Mouse (Mus musculus): ENCODE results near the gene Spi1. TPM values are rescaled to one million over a fixed set of nuclear protein-coding genes. Genes with fewer than 3 reads are reported as not detected.
"Not testable (repeated sequence)": the region's sequence is repeated elsewhere in the genome, so short reads cannot be mapped to it uniquely, and the experiment has no call there.

Spi1 gene
- 3.6 and 5.2 TPM in 2 replicates for polyA plus RNA-seq (2015; fragmentation: Nextera tagmentation; extraction: Ambion mirVana)

- Histone ChIP-seq H3K36me3 (ENCODE audit: control insufficient read depth, insufficient read depth) (no peaks in the 10 kb centered on the region), H3K27ac (ENCODE audit: low read length) (peak within 1 kb of the TSS; percentile 46), H3K9me3 (replicated peaks; ENCODE audit: control insufficient read depth, low read length) (no peaks in the 10 kb centered on the region), H3K4me3 (ENCODE audit: low read length) (no peak within 1 kb of the TSS), H3K4me2 (ENCODE audit: low read depth, low read length) (no peak within 1 kb of the TSS), H3K4me1 (ENCODE audit: control insufficient read depth, insufficient read depth, low read length) (peaks cover 7% of the 10 kb centered on the region; the same call in 1 of the 2 replicates), H3K9ac (ENCODE audit: low read length) (no peak within 1 kb of the TSS), H3K27me3 (ENCODE audit: control insufficient read depth, insufficient read depth, low read length) (no peaks in the 10 kb centered on the region)
- WGBS: 73% methylated on average over 13 of the region's 13 CpGs
- no peak for ATAC-seq (replicated peaks; ENCODE audit: extremely low read depth, insufficient read depth, low FRiP score)
These were observed at the start of gene Spi1 for GRCm38 (mm10) chr2:91081775-91082695. Spi1 (plus strand) TSS chr2:91082390.

GRCm38 (mm10) chr2:91033000-91033399 is 49.2 kb upstream of the Spi1 start:
- H3K9ac ChIP-seq (ENCODE audit: low read length): no peak overlapping the region
- 19% methylated on average over 3 of the region's 3 CpGs for WGBS
- H3K9me3 ChIP-seq (replicated peaks; ENCODE audit: control insufficient read depth, low read length): no peaks in the 10 kb centered on the region
- H3K4me1 ChIP-seq (ENCODE audit: control insufficient read depth, insufficient read depth, low read length): peaks cover 2% of the 10 kb centered on the region; the same call in 1 of the 2 replicates
- no peak overlapping the region for H3K27ac ChIP-seq (ENCODE audit: low read length)
- no peak for ATAC-seq (replicated peaks; ENCODE audit: extremely low read depth, insufficient read depth, low FRiP score)
- no peak overlapping the region for H3K4me3 ChIP-seq (ENCODE audit: low read length)
- H3K27me3 ChIP-seq (ENCODE audit: control insufficient read depth, insufficient read depth, low read length): no peaks in the 10 kb centered on the region
- H3K36me3 ChIP-seq (ENCODE audit: control insufficient read depth, insufficient read depth): no peaks in the 10 kb centered on the region
- no peak overlapping the region for H3K4me2 ChIP-seq (ENCODE audit: low read depth, low read length)

- WGBS: 35% methylated on average over 9 of the region's 9 CpGs
- Histone ChIP-seq H3K4me1 (ENCODE audit: control insufficient read depth, insufficient read depth, low read length) (peaks cover 2% of the 10 kb centered on the region; the same call in 1 of the 2 replicates), H3K9ac (ENCODE audit: low read length) (peak within 1 kb of the TSS; percentile 52), H3K36me3 (ENCODE audit: control insufficient read depth, insufficient read depth) (peaks cover 3% of the 10 kb centered on the region; the same call in 1 of the 2 replicates), H3K4me3 (ENCODE audit: low read length) (peak within 1 kb of the TSS; percentile 30), H3K27me3 (ENCODE audit: control insufficient read depth, insufficient read depth, low read length) (no peaks in the 10 kb centered on the region), H3K9me3 (replicated peaks; ENCODE audit: control insufficient read depth, low read length) (no peaks in the 10 kb centered on the region; the same call in 1 of the 2 replicates), H3K4me2 (ENCODE audit: low read depth, low read length) (peak within 1 kb of the TSS; percentile 40), H3K27ac (ENCODE audit: low read length) (peak within 1 kb of the TSS; percentile 79)
- ATAC-seq (replicated peaks; ENCODE audit: extremely low read depth, insufficient read depth, low FRiP score): peak; percentile 85
These were observed 46.8 kb upstream of the Spi1 start, which contains the start of gene Rapsn for GRCm38 (mm10) chr2:91035385-91035784. Rapsn (plus strand) TSS chr2:91035620.

GRCm38 (mm10) chr2:91041786-91042185 is 40.4 kb upstream of the Spi1 start:
- H3K4me1 ChIP-seq (ENCODE audit: control insufficient read depth, insufficient read depth, low read length): no peaks in the 10 kb centered on the region
- no peak overlapping the region for H3K27ac ChIP-seq (ENCODE audit: low read length)
- H3K9me3 ChIP-seq (replicated peaks; ENCODE audit: control insufficient read depth, low read length): no peaks in the 10 kb centered on the region; the same call in 1 of the 2 replicates
- no peak overlapping the region for H3K4me3 ChIP-seq (ENCODE audit: low read length)
- ATAC-seq (replicated peaks; ENCODE audit: extremely low read depth, insufficient read depth, low FRiP score): 0 out of 2 replicates have a peak, but pooled peaks have one; percentile 15
- H3K27me3 ChIP-seq (ENCODE audit: control insufficient read depth, insufficient read depth, low read length): no peaks in the 10 kb centered on the region
- peaks cover 3% of the 10 kb centered on the region; the same call in 1 of the 2 replicates for H3K36me3 ChIP-seq (ENCODE audit: control insufficient read depth, insufficient read depth)
- H3K4me2 ChIP-seq (ENCODE audit: low read depth, low read length): no peak overlapping the region
- 62% methylated on average over 8 of the region's 8 CpGs for whole genome bisulfite sequencing
- H3K9ac ChIP-seq (ENCODE audit: low read length): no peak overlapping the region

- no peak overlapping the region for H3K4me2 ChIP-seq (ENCODE audit: low read depth, low read length)
- 63% methylated on average over 20 of the region's 21 CpGs for WGBS
- no peak overlapping the region for H3K27ac ChIP-seq (ENCODE audit: low read length)
- no peaks in the 10 kb centered on the region for H3K27me3 ChIP-seq (ENCODE audit: control insufficient read depth, insufficient read depth, low read length)
- H3K9ac ChIP-seq (ENCODE audit: low read length): no peak overlapping the region
- H3K36me3 ChIP-seq (ENCODE audit: control insufficient read depth, insufficient read depth): peaks cover 3% of the 10 kb centered on the region; the same call in 1 of the 2 replicates
- H3K9me3 ChIP-seq (replicated peaks; ENCODE audit: control insufficient read depth, low read length): no peaks in the 10 kb centered on the region; the same call in 1 of the 2 replicates
- H3K4me1 ChIP-seq (ENCODE audit: control insufficient read depth, insufficient read depth, low read length): no peaks in the 10 kb centered on the region
- H3K4me3 ChIP-seq (ENCODE audit: low read length): no peak overlapping the region
- peak; percentile 25; the same call in 1 of the 2 replicates for ATAC-seq (replicated peaks; ENCODE audit: extremely low read depth, insufficient read depth, low FRiP score)
These were observed 39.4 kb upstream of the Spi1 start for GRCm38 (mm10) chr2:91042651-91043398.

DNA sequence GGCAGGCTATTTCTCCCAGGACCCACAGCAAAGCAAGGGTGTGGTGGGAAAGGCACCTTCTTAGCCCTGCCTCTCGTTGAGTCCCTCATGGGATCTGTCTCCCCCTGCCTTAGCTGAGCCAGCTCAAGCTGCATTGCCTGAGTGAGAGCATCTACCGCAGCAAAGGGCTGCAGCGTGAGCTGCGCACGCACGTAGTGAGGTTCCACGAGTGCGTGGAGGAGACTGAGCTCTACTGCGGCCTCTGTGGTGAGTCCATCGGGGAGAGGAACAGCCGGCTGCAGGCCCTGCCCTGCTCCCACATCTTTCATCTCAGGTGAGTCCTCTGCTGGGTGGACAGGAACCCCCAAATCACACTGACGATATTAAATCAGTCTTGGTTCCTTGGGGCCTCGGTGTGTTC is 37.5 kb upstream of the Spi1 start:
- Histone ChIP-seq H3K4me1 (ENCODE audit: control insufficient read depth, insufficient read depth, low read length) (no peaks in the 10 kb centered on the region), H3K4me3 (ENCODE audit: low read length) (no peak overlapping the region), H3K27me3 (ENCODE audit: control insufficient read depth, insufficient read depth, low read length) (no peaks in the 10 kb centered on the region), H3K4me2 (ENCODE audit: low read depth, low read length) (no peak overlapping the region), H3K9me3 (replicated peaks; ENCODE audit: control insufficient read depth, low read length) (no peaks in the 10 kb centered on the region; the same call in 1 of the 2 replicates), H3K27ac (ENCODE audit: low read length) (no peak overlapping the region), H3K9ac (ENCODE audit: low read length) (no peak overlapping the region), H3K36me3 (ENCODE audit: control insufficient read depth, insufficient read depth) (peaks cover 2% of the 10 kb centered on the region; the same call in 1 of the 2 replicates)
- WGBS: 62% methylated on average over 13 of the region's 13 CpGs
- no peak for ATAC-seq (replicated peaks; ENCODE audit: extremely low read depth, insufficient read depth, low FRiP score)

GRCm38 (mm10) chr2:91045805-91046204 is 36.4 kb upstream of the Spi1 start:
- not testable (repeated sequence) for H3K9ac ChIP-seq (ENCODE audit: low read length); H3K4me1 ChIP-seq (ENCODE audit: control insufficient read depth, insufficient read depth, low read length); H3K36me3 ChIP-seq (ENCODE audit: control insufficient read depth, insufficient read depth); ATAC-seq (replicated peaks; ENCODE audit: extremely low read depth, insufficient read depth, low FRiP score); H3K9me3 ChIP-seq (replicated peaks; ENCODE audit: control insufficient read depth, low read length); H3K27me3 ChIP-seq (ENCODE audit: control insufficient read depth, insufficient read depth, low read length); H3K27ac ChIP-seq (ENCODE audit: low read length); H3K4me3 ChIP-seq (ENCODE audit: low read length); H3K4me2 ChIP-seq (ENCODE audit: low read depth, low read length)
- WGBS: 74% methylated on average over 1 of the region's 1 CpGs

- Histone ChIP-seq H3K4me2 (ENCODE audit: low read depth, low read length) (no peak overlapping the region), H3K9ac (ENCODE audit: low read length) (no peak overlapping the region), H3K36me3 (ENCODE audit: control insufficient read depth, insufficient read depth) (no peaks in the 10 kb centered on the region), H3K27ac (ENCODE audit: low read length) (no peak overlapping the region), H3K9me3 (replicated peaks; ENCODE audit: control insufficient read depth, low read length) (no peaks in the 10 kb centered on the region), H3K4me1 (ENCODE audit: control insufficient read depth, insufficient read depth, low read length) (no peaks in the 10 kb centered on the region), H3K27me3 (ENCODE audit: control insufficient read depth, insufficient read depth, low read length) (no peaks in the 10 kb centered on the region), H3K4me3 (ENCODE audit: low read length) (no peak overlapping the region)
- 80% methylated on average over 9 of the region's 9 CpGs for WGBS
- ATAC-seq (replicated peaks; ENCODE audit: extremely low read depth, insufficient read depth, low FRiP score): no peak
These were observed 34.8 kb upstream of the Spi1 start for GRCm38 (mm10) chr2:91047359-91047758.

All from heart, embryonic 16.5 days (tissue).